Mouse (Mus musculus) MEL (cell line): ENCODE data around the gene Plch1. TPM values are rescaled to one million over a fixed set of nuclear protein-coding genes. Genes with fewer than 3 reads are reported as not detected.

Experiments
- DNase-seq: peaks from one replicate; pipeline ENCODE4 v3.0.0; 2011; ENCODE audit warnings: low read depth, low spot score
- H3K27ac ChIP-seq: 2 replicates; pipeline ENCODE4 v1.5.1; 2012; ENCODE audit warnings: low read depth, mild to moderate bottlenecking, control low read depth, low read length, moderate library complexity; ENCODE audit not compliant: control insufficient read depth
- H3K27me3 ChIP-seq, 2 experiments: fragments of 150-350 bp in 1 of 2; sonication (generic) in 1 of 2; 2 replicates each; pipeline ENCODE4 v1.6.1; 2012; ENCODE audit warnings: low read length in 2 of 2, mild to moderate bottlenecking in 2 of 2, improper control_type of control experiment in 1 of 2, moderate library complexity in 1 of 2; ENCODE audit not compliant: insufficient read depth in 2 of 2, control insufficient read depth in 1 of 2
- H3K36me3 ChIP-seq, 2 experiments: 2 replicates each; pipeline ENCODE4 v1.6.1; 2012 to 2014; ENCODE audit warnings: low read length in 2 of 2, improper control_type of control experiment in 1 of 2, inconsistent platforms in 1 of 2, mild to moderate bottlenecking in 1 of 2; ENCODE audit not compliant: insufficient read depth in 2 of 2, control insufficient read depth in 1 of 2
- H3K4me1 ChIP-seq, 2 experiments: fragments of 150-350 bp in 1 of 2; sonication (generic) in 1 of 2; 2 replicates each; pipeline ENCODE4 v1.6.1; 2012; ENCODE audit warnings: low read length in 2 of 2, improper control_type of control experiment in 1 of 2, mild to moderate bottlenecking in 1 of 2; ENCODE audit not compliant: insufficient read depth in 2 of 2, control insufficient read depth in 1 of 2
- H3K4me3 ChIP-seq, 2 experiments: fragments of 150-350 bp in 1 of 2; sonication (generic) in 1 of 2; 2 replicates each; pipeline ENCODE4 v1.5.1; 2012; ENCODE audit warnings: low read depth in 2 of 2, low read length in 2 of 2, mild to moderate bottlenecking in 2 of 2, moderate library complexity in 2 of 2, control low read depth in 1 of 2, improper control_type of control experiment in 1 of 2; ENCODE audit not compliant: control insufficient read depth in 1 of 2, insufficient read depth in 1 of 2
- H3K79me2 ChIP-seq: 2 replicates; pipeline ENCODE4 v1.6.1; 2012; ENCODE audit warnings: mild to moderate bottlenecking, low read length, moderate library complexity; ENCODE audit not compliant: control insufficient read depth, poor library complexity, insufficient read depth
- H3K9ac ChIP-seq: 2 replicates; pipeline ENCODE4 v1.6.1; 2012; ENCODE audit warnings: low read depth, mild to moderate bottlenecking, control low read depth, low read length, moderate library complexity; ENCODE audit not compliant: control insufficient read depth, poor library complexity, severe bottlenecking
- H3K9me3 ChIP-seq: fragments of 150-350 bp; sonication (generic); replicated peaks from 2 replicates; pipeline ENCODE4 v1.6.1; 2012; ENCODE audit warnings: mild to moderate bottlenecking, low read length, improper control_type of control experiment, moderate library complexity; ENCODE audit not compliant: insufficient read depth
- BHLHE40 ChIP-seq: IDR thresholded peaks from 2 replicates; pipeline ENCODE4 v1.6.1; 2012; ENCODE audit warnings: low read depth, mild to moderate bottlenecking, inconsistent platforms, low read length, improper control_type of control experiment, borderline replicate concordance
- CHD1 ChIP-seq: IDR thresholded peaks from 2 replicates; pipeline ENCODE4 v1.6.1; 2012; ENCODE audit warnings: low read depth, mild to moderate bottlenecking, inconsistent platforms, low read length, improper control_type of control experiment
- E2F4 ChIP-seq: IDR thresholded peaks from 2 replicates; pipeline ENCODE4 v1.6.1; 2011; ENCODE audit warnings: low read depth, low read length, improper control_type of control experiment, borderline replicate concordance
- ELF1 ChIP-seq: IDR thresholded peaks from 2 replicates; pipeline ENCODE4 v1.6.1; 2014; ENCODE audit warnings: low read depth, mild to moderate bottlenecking, inconsistent platforms, low read length, improper control_type of control experiment, moderate library complexity
- ETS1 ChIP-seq: IDR thresholded peaks from 2 replicates; pipeline ENCODE4 v1.6.1; 2012; ENCODE audit warnings: low read depth, mild to moderate bottlenecking, inconsistent platforms, low read length, improper control_type of control experiment, moderate library complexity
- GATA1 ChIP-seq: IDR thresholded peaks from 2 replicates; pipeline ENCODE4 v1.6.1; 2011; ENCODE audit warnings: low read depth, low read length, improper control_type of control experiment
- JUND ChIP-seq: IDR thresholded peaks from 2 replicates; pipeline ENCODE4 v1.6.1; 2011; ENCODE audit warnings: low read depth, mild to moderate bottlenecking, improper control_type of control experiment, low read length
- KAT2A ChIP-seq: conservative IDR thresholded peaks from 2 replicates; pipeline ENCODE4 v1.6.1; 2012; ENCODE audit warnings: low read depth, low read length, improper control_type of control experiment, inconsistent platforms
- MAFK ChIP-seq: IDR thresholded peaks from 2 replicates; pipeline ENCODE4 v1.6.1; 2011; ENCODE audit warnings: low read depth, mild to moderate bottlenecking, low read length, improper control_type of control experiment, borderline replicate concordance
- MAX ChIP-seq: IDR thresholded peaks from 2 replicates; pipeline ENCODE4 v1.6.1; 2011; ENCODE audit warnings: low read length, improper control_type of control experiment
- MXI1 ChIP-seq: IDR thresholded peaks from 2 replicates; pipeline ENCODE4 v1.6.1; 2011; ENCODE audit warnings: mild to moderate bottlenecking, low read depth, low read length, improper control_type of control experiment
- MYC ChIP-seq: IDR thresholded peaks from 2 replicates; pipeline ENCODE4 v1.6.1; 2011; ENCODE audit warnings: low read depth, mild to moderate bottlenecking, low read length, improper control_type of control experiment, moderate library complexity
- POLR2AphosphoS2 ChIP-seq: IDR thresholded peaks from 2 replicates; pipeline ENCODE4 v1.6.1; 2011; ENCODE audit warnings: low read length, improper control_type of control experiment
- RAD21 ChIP-seq: IDR thresholded peaks from 2 replicates; pipeline ENCODE4 v1.6.1; 2011; ENCODE audit warnings: mild to moderate bottlenecking, low read depth, low read length, improper control_type of control experiment
- RCOR1 ChIP-seq: IDR thresholded peaks from 2 replicates; pipeline ENCODE4 v1.6.1; 2012; ENCODE audit warnings: low read depth, mild to moderate bottlenecking, inconsistent platforms, low read length, improper control_type of control experiment
- SIN3A ChIP-seq: IDR thresholded peaks from 2 replicates; pipeline ENCODE4 v1.6.1; 2012; ENCODE audit warnings: low read length, improper control_type of control experiment, inconsistent platforms
- TAL1 ChIP-seq: IDR thresholded peaks from 2 replicates; pipeline ENCODE4 v1.6.1; 2012; ENCODE audit warnings: mild to moderate bottlenecking, inconsistent platforms, low read length, moderate library complexity, mixed read lengths
- TBP ChIP-seq: IDR thresholded peaks from 2 replicates; pipeline ENCODE4 v1.8.0; 2011; ENCODE audit warnings: low read depth, low read length, improper control_type of control experiment
- UBTF ChIP-seq: IDR thresholded peaks from 2 replicates; pipeline ENCODE4 v1.6.1; 2012; ENCODE audit warnings: low read depth, mild to moderate bottlenecking, inconsistent platforms, low read length, improper control_type of control experiment, moderate library complexity, borderline replicate concordance; ENCODE audit not compliant: insufficient read depth
- USF1 ChIP-seq: IDR thresholded peaks from 2 replicates; pipeline ENCODE4 v1.6.1; 2014; ENCODE audit warnings: low read depth, mild to moderate bottlenecking, inconsistent platforms, low read length, improper control_type of control experiment, moderate library complexity
- ZC3H11A ChIP-seq: IDR thresholded peaks from 2 replicates; pipeline ENCODE4 v1.6.1; 2012; ENCODE audit warnings: low read depth, mild to moderate bottlenecking, inconsistent platforms, low read length, improper control_type of control experiment
- ZKSCAN1 ChIP-seq: IDR thresholded peaks from 2 replicates; pipeline ENCODE4 v1.6.1; 2012; ENCODE audit warnings: low read depth, mild to moderate bottlenecking, inconsistent platforms, low read length, improper control_type of control experiment, moderate library complexity
- polyA plus RNA-seq, 2 experiments: library from polyadenylated mRNA; stranded (reverse) in 1 of 2; unstranded in 1 of 2; fragments of >175 nt in 1 of 2; fragments of >200 nt in 1 of 2; gene quantifications; 2 replicates each; pipeline versions ENCODE4 v1.2.1 to v1.2.4; 2012; ENCODE audit warnings: low replicate concordance in 2 of 2, low read depth in 1 of 2; ENCODE audit not compliant: insufficient read length in 2 of 2, insufficient read depth in 1 of 2, missing spikeins in 1 of 2
- total RNA-seq: library from RNA; depleted of rRNA; stranded (reverse); fragments of 300-350 nt; gene quantifications from 2 replicates; pipeline ENCODE4 v1.2.3, GENCODE M21; 2012

Gene Plch1
- total and polyA plus RNA-seq, 3 experiments: 0.01 to 0.23 TPM; not detected in 1

DNA sequence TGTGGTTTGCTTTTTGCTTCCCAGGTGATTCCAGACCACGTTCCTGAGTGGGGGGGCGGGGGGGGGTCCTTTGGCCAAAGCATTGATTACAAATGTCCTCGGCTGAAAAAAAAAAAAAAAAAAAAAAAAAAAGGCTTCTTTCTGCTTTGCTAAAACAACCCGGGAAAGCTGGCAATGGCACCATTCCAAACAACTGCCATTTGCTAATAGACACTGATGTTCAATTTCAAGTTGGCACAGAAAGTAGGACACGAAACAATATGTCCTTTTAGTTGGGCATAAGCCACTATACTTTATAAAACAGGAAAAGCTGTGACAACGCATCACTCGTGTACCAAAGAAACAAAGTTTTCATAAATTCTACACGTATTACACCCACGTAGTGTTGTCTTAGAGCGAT is 36.6 kb downstream of the Plch1 start:
- H3K79me2 ChIP-seq: no peaks in the 10 kb centered on the region
- H3K9me3 ChIP-seq: no peaks in the 10 kb centered on the region
- H3K36me3 ChIP-seq: no peaks in the 10 kb centered on the region
- no peak overlapping the region for H3K27ac ChIP-seq
- DNase-seq: no peak
- H3K9ac ChIP-seq: no peak overlapping the region
- no peak overlapping the region for H3K4me3 ChIP-seq
- TF ChIP-seq SIN3A (no peak), RAD21 (no peak), BHLHE40 (no peak), USF1 (no peak), MAX (no peak), ZC3H11A (no peak), MYC (no peak), KAT2A (no peak), ZKSCAN1 (no peak), POLR2AphosphoS2 (no peak), TAL1 (no peak), CHD1 (no peak)
- no peaks in the 10 kb centered on the region; a peak in 1 of 4 replicates for H3K4me1 ChIP-seq
- H3K27me3 ChIP-seq: no peaks in the 10 kb centered on the region; a peak in 1 of 4 replicates

DNA sequence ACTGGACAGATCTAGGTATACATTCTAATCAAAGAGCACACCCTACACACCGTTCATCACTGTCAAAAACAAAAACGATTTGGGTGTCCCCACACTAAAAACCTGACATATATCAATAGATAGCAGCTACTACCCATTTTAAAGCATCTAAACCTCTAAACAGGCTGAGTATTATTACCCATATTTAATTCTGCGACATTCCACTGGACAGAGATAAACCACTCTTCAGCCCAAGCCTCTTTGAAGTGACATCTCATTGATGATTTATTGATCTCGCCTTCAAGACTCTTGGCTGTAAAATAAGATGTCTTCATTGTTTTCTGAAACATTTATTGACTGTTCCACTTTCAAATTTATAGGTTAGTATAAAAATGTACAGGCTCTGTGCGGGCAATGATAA is 46.4 kb downstream of the Plch1 start:
- Histone ChIP-seq H3K27me3 (peaks cover 0 to 4% of the 10 kb centered on the region in 2 experiments; a peak in 3 of 4 replicates), H3K4me3 (no peak overlapping the region), H3K9ac (no peak overlapping the region), H3K79me2 (no peaks in the 10 kb centered on the region), H3K27ac (no peak overlapping the region), H3K4me1 (no peaks in the 10 kb centered on the region), H3K9me3 (no peaks in the 10 kb centered on the region), H3K36me3 (no peaks in the 10 kb centered on the region)
- no peak for DNase-seq
- no peak for TF ChIP-seq BHLHE40
- no peak for TF ChIP-seq ETS1
- no peak for TF ChIP-seq SIN3A
- TF ChIP-seq MXI1: no peak
- no peak for TF ChIP-seq UBTF
- no peak for TF ChIP-seq KAT2A
- no peak for TF ChIP-seq ZC3H11A
- no peak for TF ChIP-seq MAFK
- no peak for TF ChIP-seq JUND
- TF ChIP-seq GATA1: no peak
- no peak for TF ChIP-seq USF1
- TF ChIP-seq RCOR1: no peak
- no peak for TF ChIP-seq TBP
- TF ChIP-seq ELF1: no peak
- no peak for TF ChIP-seq E2F4
